Mouse (Mus musculus) thymus, postnatal 10 days (tissue): ENCODE results near the gene Gsap.

ENCODE experiments used
- DNase-seq, 2 experiments: peaks; one replicate each; pipeline ENCODE4 v3.0.0; 2021; ENCODE audit warnings: low spot score in 2 of 2

Gsap gene

GRCm38 (mm10) chr5:21185764-21186685 lies at the start of gene Gsap:
TSS of gene Gsap (plus strand) at chr5:21186255.
- DNase-seq, result peak; percentile 7 to 24

- DNase-seq, result no peak
Measured at GRCm38 (mm10) chr5:21136575-21136974, 49.5 kb upstream of the Gsap start.

- DNase-seq, result no peak
Measured at GRCm38 (mm10) chr5:21139505-21139904, 46.5 kb upstream of the Gsap start.

- peak in 1 of 2 experiments; percentile 26 for DNase-seq
Measured at GRCm38 (mm10) chr5:21141133-21141551, 44.9 kb upstream of the Gsap start.

GRCm38 (mm10) chr5:21141626-21142025 lies 44.4 kb upstream of the Gsap start:
- DNase-seq, result no peak

- DNase-seq, result no peak
Measured at GRCm38 (mm10) chr5:21143032-21143431, 43.0 kb upstream of the Gsap start.

- no peak for DNase-seq
Measured at GRCm38 (mm10) chr5:21144506-21145169, 41.4 kb upstream of the Gsap start.

GRCm38 (mm10) chr5:21148358-21148757 lies 37.7 kb upstream of the Gsap start:
- DNase-seq, result no peak

- no peak for DNase-seq
Measured at GRCm38 (mm10) chr5:21153672-21154071, 32.4 kb upstream of the Gsap start.

- DNase-seq, result no peak
Measured at GRCm38 (mm10) chr5:21156770-21157169, 29.3 kb upstream of the Gsap start.

- no peak for DNase-seq
Measured at GRCm38 (mm10) chr5:21159536-21159935, 26.5 kb upstream of the Gsap start.

- DNase-seq, result no peak
Measured at GRCm38 (mm10) chr5:21160781-21161180, 25.3 kb upstream of the Gsap start.

- no peak for DNase-seq
Measured at GRCm38 (mm10) chr5:21163421-21163820, 22.6 kb upstream of the Gsap start.

- no peak for DNase-seq
Measured at GRCm38 (mm10) chr5:21168689-21169345, 17.2 kb upstream of the Gsap start.

- no peak for DNase-seq
Measured at GRCm38 (mm10) chr5:21169346-21169745, 16.7 kb upstream of the Gsap start.

- no peak for DNase-seq
Measured at GRCm38 (mm10) chr5:21169877-21170276, 16.2 kb upstream of the Gsap start.

- no peak for DNase-seq
Measured at GRCm38 (mm10) chr5:21170440-21170839, 15.6 kb upstream of the Gsap start.

GRCm38 (mm10) chr5:21170898-21171297 lies 15.2 kb upstream of the Gsap start:
- DNase-seq, result no peak

GRCm38 (mm10) chr5:21171336-21171735 lies 14.7 kb upstream of the Gsap start:
- DNase-seq, result no peak

- DNase-seq, result no peak
Measured at GRCm38 (mm10) chr5:21172316-21172715, 13.7 kb upstream of the Gsap start.

GRCm38 (mm10) chr5:21175132-21176112 lies 10.6 kb upstream of the Gsap start:
- DNase-seq, result no peak
